Mouse (Mus musculus): Measurements from ENCODE around the gene Islr. TPM values are rescaled to one million over a fixed set of nuclear protein-coding genes. Genes with fewer than 3 reads are reported as not detected.

Gene Islr
- polyA plus RNA-seq, 1 experiment from 2014 or later: 48.6 TPM

DNA sequence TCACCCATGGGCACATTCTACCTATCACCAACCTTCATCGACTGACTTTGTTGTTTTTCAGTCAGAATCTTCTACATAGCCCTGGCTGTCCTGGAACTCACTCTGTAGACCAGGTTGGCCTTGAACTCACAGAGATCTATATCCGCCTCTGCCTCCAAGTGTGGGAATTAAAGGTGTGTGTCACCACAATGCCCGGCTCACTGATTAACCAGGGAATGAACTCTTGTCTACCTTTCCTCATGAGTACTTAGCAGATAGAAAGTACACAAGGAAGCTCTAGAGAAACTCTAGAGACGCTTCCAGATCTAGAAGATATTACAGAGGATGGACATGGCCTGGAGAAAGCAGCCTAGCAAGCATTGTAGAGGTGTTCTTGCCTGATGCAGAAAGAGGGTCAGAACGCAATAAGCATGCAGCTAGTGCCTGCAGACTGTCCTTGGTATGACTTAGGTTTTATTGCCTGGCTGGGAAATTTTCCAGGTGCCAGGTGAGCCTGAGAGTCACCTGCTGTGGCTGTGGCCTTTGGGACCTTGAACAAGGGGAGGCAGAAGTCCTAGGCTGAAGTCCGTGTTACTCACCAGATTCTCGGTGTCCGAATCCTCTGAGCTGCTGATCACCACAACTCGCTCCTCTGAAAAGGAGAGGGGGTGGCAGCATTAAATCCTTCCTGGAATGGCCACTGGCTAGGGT lies 24.8 kb upstream of the Islr start:
- Histone ChIP-seq H3K4me2 (replicated peaks; ENCODE audit: low read depth, low read length) (no peak overlapping the region), H3K9me3 (ENCODE audit: control insufficient read depth, low read length) (no peaks in the 10 kb centered on the region), H3K4me1 (ENCODE audit: control insufficient read depth, insufficient read depth, low read length) (0 out of 2 replicates have a peak, but pooled peaks cover 4% of the 10 kb centered on the region), H3K9ac (ENCODE audit: low read depth, low read length) (no peak overlapping the region), H3K27me3 (ENCODE audit: control insufficient read depth, insufficient read depth, low read length) (no peaks in the 10 kb centered on the region), H3K4me3 (ENCODE audit: low read length) (no peak overlapping the region), H3K36me3 (ENCODE audit: control insufficient read depth, insufficient read depth, low read length) (peaks cover 60% of the 10 kb centered on the region), H3K27ac (ENCODE audit: low read depth, low read length) (no peak overlapping the region)
- WGBS: 97% methylated on average over 9 of the region's 9 CpGs
- ATAC-seq (ENCODE audit: low FRiP score, low TSS enrichment): no peak

DNA sequence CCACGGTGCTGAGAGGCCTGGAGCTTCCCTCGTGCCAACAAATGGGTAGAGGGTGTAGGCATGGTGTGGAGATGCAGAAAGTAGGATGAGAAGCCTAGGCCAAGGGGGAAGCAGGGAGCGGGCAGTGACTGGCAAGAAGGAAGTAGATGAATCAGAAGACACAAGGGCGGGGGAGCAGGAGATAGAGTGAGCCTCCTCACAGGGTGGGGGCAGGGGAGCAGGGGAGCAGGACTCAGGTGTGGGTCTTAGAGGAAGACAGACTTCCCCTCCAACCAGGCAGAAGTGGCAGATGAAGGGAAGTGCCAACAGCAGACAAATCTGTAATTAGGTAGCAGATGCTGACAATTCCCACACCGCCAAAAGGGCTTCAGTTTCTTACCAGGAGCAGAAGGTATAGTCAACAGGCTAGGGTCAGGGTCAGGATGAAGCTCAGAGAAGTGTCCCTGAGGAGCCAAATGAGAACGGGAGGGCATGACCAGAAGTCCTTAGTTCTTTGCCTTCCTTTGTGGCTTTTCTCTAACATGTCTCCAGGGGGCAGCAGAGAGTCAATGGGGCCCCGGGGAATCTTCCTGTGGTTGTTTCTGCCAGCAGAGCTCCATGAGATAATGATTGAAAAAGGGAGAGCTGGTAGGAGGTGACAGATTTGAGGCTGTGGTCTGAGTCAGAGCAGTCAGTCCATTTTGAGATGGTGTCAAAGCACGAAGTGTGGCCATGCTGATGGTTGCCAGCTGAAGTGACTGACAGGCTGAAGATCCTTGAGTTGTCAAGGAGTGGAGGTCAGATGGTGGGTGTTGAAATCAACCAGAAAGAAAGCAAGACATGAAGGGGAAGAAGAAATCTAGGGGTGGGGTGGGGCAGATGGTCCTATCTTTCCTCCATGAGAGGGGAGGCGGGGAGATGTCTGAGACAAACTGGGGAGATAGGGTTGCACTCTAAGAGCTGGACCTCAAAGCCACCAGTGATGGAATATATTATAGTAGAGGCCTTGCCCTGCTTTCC lies 22.1 kb upstream of the Islr start:
- H3K27ac ChIP-seq (ENCODE audit: low read depth, low read length): no peak overlapping the region
- H3K4me3 ChIP-seq (ENCODE audit: low read length): no peak overlapping the region
- peaks cover 73% of the 10 kb centered on the region for H3K36me3 ChIP-seq (ENCODE audit: control insufficient read depth, insufficient read depth, low read length)
- WGBS: 69% methylated on average over 9 of the region's 9 CpGs
- no peaks in the 10 kb centered on the region for H3K27me3 ChIP-seq (ENCODE audit: control insufficient read depth, insufficient read depth, low read length)
- H3K9me3 ChIP-seq (ENCODE audit: control insufficient read depth, low read length): no peaks in the 10 kb centered on the region
- H3K4me1 ChIP-seq (ENCODE audit: control insufficient read depth, insufficient read depth, low read length): no peaks in the 10 kb centered on the region
- no peak overlapping the region for H3K4me2 ChIP-seq (replicated peaks; ENCODE audit: low read depth, low read length)
- no peak overlapping the region for H3K9ac ChIP-seq (ENCODE audit: low read depth, low read length)
- no peak for ATAC-seq (ENCODE audit: low FRiP score, low TSS enrichment)

DNA sequence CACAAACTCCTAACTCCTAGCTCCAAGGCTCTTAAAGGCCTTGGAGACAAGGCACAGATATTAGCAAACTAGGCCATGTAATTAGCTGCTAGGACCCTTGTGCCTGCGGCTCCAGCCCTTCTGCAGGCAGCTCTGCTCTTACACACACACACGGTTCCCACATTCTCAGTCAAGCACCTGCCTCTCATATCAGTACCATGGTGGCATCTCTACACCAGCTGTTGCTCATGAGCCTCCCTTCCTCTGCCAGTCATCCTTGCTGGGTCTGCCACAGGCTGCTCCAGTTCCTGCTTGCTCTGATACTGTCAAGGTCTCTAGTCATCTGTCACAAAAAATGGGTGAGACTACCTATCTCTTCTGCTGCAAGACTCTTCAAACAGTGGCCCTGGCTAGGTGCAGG lies 20.2 kb upstream of the Islr start:
- no peaks in the 10 kb centered on the region for H3K4me1 ChIP-seq (ENCODE audit: control insufficient read depth, insufficient read depth, low read length)
- no peak overlapping the region for H3K4me3 ChIP-seq (ENCODE audit: low read length)
- peaks cover 62% of the 10 kb centered on the region for H3K36me3 ChIP-seq (ENCODE audit: control insufficient read depth, insufficient read depth, low read length)
- no peaks in the 10 kb centered on the region for H3K27me3 ChIP-seq (ENCODE audit: control insufficient read depth, insufficient read depth, low read length)
- WGBS: 93% methylated on average over 2 of the region's 2 CpGs
- no peak for ATAC-seq (ENCODE audit: low FRiP score, low TSS enrichment)
- H3K9me3 ChIP-seq (ENCODE audit: control insufficient read depth, low read length): no peaks in the 10 kb centered on the region
- no peak overlapping the region for H3K9ac ChIP-seq (ENCODE audit: low read depth, low read length)
- no peak overlapping the region for H3K27ac ChIP-seq (ENCODE audit: low read depth, low read length)
- H3K4me2 ChIP-seq (replicated peaks; ENCODE audit: low read depth, low read length): no peak overlapping the region

DNA sequence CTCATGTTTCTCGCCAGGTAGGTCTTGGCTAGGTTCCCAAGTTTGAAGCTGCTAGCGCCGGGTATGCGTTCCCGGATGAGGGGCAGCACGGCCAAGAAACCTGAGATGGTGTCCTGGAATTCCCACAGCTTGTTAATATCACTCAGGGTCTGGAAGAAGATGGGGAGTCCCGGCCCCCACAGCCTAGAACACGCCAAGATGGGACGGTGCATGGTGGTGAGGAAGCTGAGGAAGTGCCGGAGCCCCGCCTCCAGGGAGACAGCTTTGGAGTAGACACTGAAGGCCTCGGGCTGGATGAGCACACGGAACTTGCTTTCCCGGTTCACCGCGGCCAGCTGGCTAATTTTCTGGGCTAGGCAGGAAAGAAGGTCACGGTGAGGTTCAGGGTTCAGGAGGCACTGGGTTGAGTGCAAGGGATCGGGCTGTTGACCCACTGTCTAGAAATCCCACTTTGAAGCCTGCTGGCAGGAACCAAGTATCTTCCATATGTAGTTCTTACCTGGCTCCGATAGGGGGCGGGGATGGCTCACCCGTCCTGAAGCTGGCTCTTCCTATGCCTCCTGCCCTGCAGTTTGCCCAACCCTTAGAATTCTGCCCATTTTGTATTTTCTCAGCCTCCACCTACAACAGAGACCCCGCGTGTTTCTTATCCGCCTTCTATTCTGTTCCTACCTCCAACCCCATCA lies 16.3 kb upstream of the Islr start:
- no peak overlapping the region for H3K4me2 ChIP-seq (replicated peaks; ENCODE audit: low read depth, low read length)
- H3K9ac ChIP-seq (ENCODE audit: low read depth, low read length): no peak overlapping the region
- peaks cover 32% of the 10 kb centered on the region for H3K36me3 ChIP-seq (ENCODE audit: control insufficient read depth, insufficient read depth, low read length)
- WGBS: 72% methylated on average over 24 of the region's 24 CpGs
- H3K4me3 ChIP-seq (ENCODE audit: low read length): no peak overlapping the region
- no peaks in the 10 kb centered on the region for H3K27me3 ChIP-seq (ENCODE audit: control insufficient read depth, insufficient read depth, low read length)
- H3K4me1 ChIP-seq (ENCODE audit: control insufficient read depth, insufficient read depth, low read length): no peaks in the 10 kb centered on the region
- ATAC-seq (ENCODE audit: low FRiP score, low TSS enrichment): 0 out of 2 replicates have a peak, but pooled peaks have one; percentile 25
- no peaks in the 10 kb centered on the region for H3K9me3 ChIP-seq (ENCODE audit: control insufficient read depth, low read length)
- H3K27ac ChIP-seq (ENCODE audit: low read depth, low read length): no peak overlapping the region

DNA sequence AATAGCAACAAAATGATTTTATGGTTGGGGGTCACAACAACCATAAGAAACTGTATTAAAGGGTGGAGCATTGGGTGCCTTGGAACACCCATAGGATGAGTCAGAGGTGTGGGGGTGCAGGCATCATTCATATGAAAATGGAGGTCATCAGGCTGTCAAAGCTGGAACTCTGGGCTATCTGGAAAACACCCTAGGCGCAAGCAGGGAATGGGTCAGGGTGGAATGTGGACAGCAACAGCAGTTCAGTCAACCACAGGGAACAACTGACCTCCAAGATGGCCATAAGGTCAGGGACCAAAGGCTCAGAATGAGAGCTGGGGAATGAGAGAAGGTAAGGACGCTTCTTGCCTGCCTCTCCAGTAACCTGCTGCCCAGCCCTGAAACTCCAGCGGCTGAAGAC lies 14.4 kb upstream of the Islr start:
- Histone ChIP-seq H3K27me3 (ENCODE audit: control insufficient read depth, insufficient read depth, low read length) (no peaks in the 10 kb centered on the region), H3K36me3 (ENCODE audit: control insufficient read depth, insufficient read depth, low read length) (peaks cover 23% of the 10 kb centered on the region; the same call in 1 of the 2 replicates), H3K4me1 (ENCODE audit: control insufficient read depth, insufficient read depth, low read length) (peaks cover 17% of the 10 kb centered on the region), H3K4me2 (replicated peaks; ENCODE audit: low read depth, low read length) (no peak overlapping the region), H3K9me3 (ENCODE audit: control insufficient read depth, low read length) (no peaks in the 10 kb centered on the region), H3K9ac (ENCODE audit: low read depth, low read length) (no peak overlapping the region), H3K4me3 (ENCODE audit: low read length) (no peak overlapping the region), H3K27ac (ENCODE audit: low read depth, low read length) (no peak overlapping the region)
- ATAC-seq (ENCODE audit: low FRiP score, low TSS enrichment): no peak
- WGBS: 93% methylated on average over 3 of the region's 3 CpGs

DNA sequence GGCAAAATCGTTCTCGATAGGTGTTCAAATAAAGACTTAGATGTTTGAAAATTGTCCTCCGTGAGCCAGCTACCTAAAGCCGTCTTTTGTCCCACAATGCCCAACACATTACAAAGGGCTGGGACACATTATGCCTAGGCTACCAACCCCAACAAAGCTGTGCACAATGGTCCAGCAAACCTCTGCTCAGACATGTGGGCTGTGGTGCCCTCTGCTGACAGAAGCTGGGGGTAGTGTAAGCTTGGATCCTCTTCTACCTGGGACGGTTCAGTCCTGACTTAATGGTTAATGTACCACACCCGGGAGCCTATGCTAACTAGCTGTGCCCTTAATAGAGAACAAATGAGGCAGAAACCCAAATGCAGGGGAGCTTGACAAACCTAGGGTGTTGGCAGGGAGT lies 12.3 kb upstream of the Islr start:
- peak; percentile 34; the same call in 1 of the 2 replicates for ATAC-seq (ENCODE audit: low FRiP score, low TSS enrichment)
- Histone ChIP-seq H3K4me1 (ENCODE audit: control insufficient read depth, insufficient read depth, low read length) (peaks cover 19% of the 10 kb centered on the region), H3K36me3 (ENCODE audit: control insufficient read depth, insufficient read depth, low read length) (peaks cover 6% of the 10 kb centered on the region; the same call in 1 of the 2 replicates), H3K9ac (ENCODE audit: low read depth, low read length) (no peak overlapping the region), H3K4me3 (ENCODE audit: low read length) (no peak overlapping the region), H3K27me3 (ENCODE audit: control insufficient read depth, insufficient read depth, low read length) (no peaks in the 10 kb centered on the region), H3K27ac (ENCODE audit: low read depth, low read length) (no peak overlapping the region), H3K4me2 (replicated peaks; ENCODE audit: low read depth, low read length) (no peak overlapping the region), H3K9me3 (ENCODE audit: control insufficient read depth, low read length) (no peaks in the 10 kb centered on the region)
- WGBS: 50% methylated on average over 6 of the region's 6 CpGs

DNA sequence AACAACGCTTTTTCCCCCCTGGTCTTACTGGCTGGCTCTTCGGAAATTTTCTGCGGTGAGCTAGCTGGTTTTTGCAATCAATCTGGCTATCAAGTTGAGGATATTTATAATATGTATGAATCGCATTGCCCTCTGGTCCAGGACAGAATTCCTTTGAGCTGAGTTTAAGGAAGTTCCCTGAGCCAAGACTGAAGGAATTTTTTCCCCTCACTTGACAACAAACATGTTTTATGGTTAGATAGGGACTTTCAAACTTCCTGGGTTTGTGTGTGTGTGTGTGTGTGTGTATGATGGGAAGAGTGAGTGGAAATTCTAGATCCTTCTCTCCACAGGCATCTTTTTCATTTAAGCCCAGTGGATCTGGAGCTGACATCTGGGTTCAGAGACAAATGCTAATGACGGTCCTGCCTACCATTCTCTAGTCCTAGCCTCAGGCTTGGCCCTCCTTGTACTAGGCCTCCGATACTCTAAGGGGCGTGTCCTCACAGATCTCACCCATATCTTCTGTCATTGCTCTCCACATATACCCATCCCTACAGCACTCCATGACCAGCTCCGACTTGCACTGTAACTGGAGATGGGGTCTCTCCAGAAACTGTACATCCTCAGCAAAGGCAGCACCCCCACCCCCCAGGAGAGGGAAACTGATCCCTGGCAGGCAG lies 10.5 kb upstream of the Islr start:
- no peaks in the 10 kb centered on the region for H3K27me3 ChIP-seq (ENCODE audit: control insufficient read depth, insufficient read depth, low read length)
- no peak overlapping the region for H3K4me2 ChIP-seq (replicated peaks; ENCODE audit: low read depth, low read length)
- 42% methylated on average over 8 of the region's 8 CpGs for WGBS
- H3K4me3 ChIP-seq (ENCODE audit: low read length): no peak overlapping the region
- H3K9ac ChIP-seq (ENCODE audit: low read depth, low read length): no peak overlapping the region
- H3K9me3 ChIP-seq (ENCODE audit: control insufficient read depth, low read length): no peaks in the 10 kb centered on the region
- peak overlapping the region; percentile 71; the same call in 1 of the 2 replicates for H3K27ac ChIP-seq (ENCODE audit: low read depth, low read length)
- 0 out of 2 replicates have a peak, but pooled peaks have one; percentile 30 for ATAC-seq (ENCODE audit: low FRiP score, low TSS enrichment)
- H3K4me1 ChIP-seq (ENCODE audit: control insufficient read depth, insufficient read depth, low read length): peaks cover 19% of the 10 kb centered on the region
- no peaks in the 10 kb centered on the region for H3K36me3 ChIP-seq (ENCODE audit: control insufficient read depth, insufficient read depth, low read length)

DNA sequence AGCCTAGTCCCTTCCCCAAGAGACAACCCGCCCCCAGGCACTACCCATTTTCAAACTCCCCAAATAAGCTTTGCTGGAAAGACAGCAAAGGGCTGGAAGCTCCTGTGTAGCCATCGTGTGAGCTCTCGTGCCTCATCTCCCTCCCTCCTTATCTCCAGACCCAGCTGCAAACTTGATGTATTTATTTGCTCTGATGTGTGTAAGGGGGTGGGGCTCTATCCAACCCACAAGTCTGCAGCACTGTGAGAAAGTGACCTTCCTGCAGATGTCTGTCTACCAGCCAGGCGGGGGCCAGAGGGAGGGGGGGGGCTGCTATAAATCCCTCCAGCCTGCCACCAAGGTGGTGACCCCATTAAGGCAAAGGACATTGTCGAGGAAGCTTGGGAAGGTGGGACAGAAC lies 9.8 kb upstream of the Islr start:
- Histone ChIP-seq H3K9me3 (ENCODE audit: control insufficient read depth, low read length) (no peaks in the 10 kb centered on the region), H3K4me3 (ENCODE audit: low read length) (no peak overlapping the region), H3K36me3 (ENCODE audit: control insufficient read depth, insufficient read depth, low read length) (no peaks in the 10 kb centered on the region), H3K27ac (ENCODE audit: low read depth, low read length) (peak overlapping the region; percentile 66; the same call in 1 of the 2 replicates), H3K9ac (ENCODE audit: low read depth, low read length) (no peak overlapping the region), H3K4me1 (ENCODE audit: control insufficient read depth, insufficient read depth, low read length) (peaks cover 19% of the 10 kb centered on the region), H3K4me2 (replicated peaks; ENCODE audit: low read depth, low read length) (no peak overlapping the region), H3K27me3 (ENCODE audit: control insufficient read depth, insufficient read depth, low read length) (no peaks in the 10 kb centered on the region)
- peak; percentile 65 for ATAC-seq (ENCODE audit: low FRiP score, low TSS enrichment)
- WGBS: 3% methylated on average over 5 of the region's 5 CpGs

Measured in kidney, embryonic 14.5 days (tissue).